Mouse (Mus musculus) forebrain, postnatal 0 days (tissue): ENCODE measurements around the gene Rab3gap2. TPM values are rescaled to one million over a fixed set of nuclear protein-coding genes. Genes with fewer than 3 reads are reported as not detected.

Experiments used
- ATAC-seq: fragments of 200-750 bp; cut with Nextera tagmentation; 2 replicates; pipeline ENCODE4 v1.8.0; 2017; ENCODE audit warnings: mild to moderate bottlenecking, moderate library complexity
- DNase-seq: peaks from one replicate; pipeline ENCODE4 v3.0.0-alpha.2; 2015
- H3K27ac ChIP-seq: fragments of 300-500 bp; sonication (generic); 2 replicates; pipeline ENCODE4 v1.5.1; 2014; ENCODE audit warnings: low read depth, mild to moderate bottlenecking, antibody characterized with exemption, low read length, moderate library complexity, mixed read lengths
- H3K27me3 ChIP-seq: fragments of 300-500 bp; sonication (generic); 2 replicates; pipeline ENCODE4 v1.6.1; 2014; ENCODE audit warnings: mild to moderate bottlenecking, low read length, mixed read lengths; ENCODE audit not compliant: insufficient read depth
- H3K36me3 ChIP-seq: fragments of 300-500 bp; sonication (generic); 2 replicates; pipeline ENCODE4 v1.6.1; 2014; ENCODE audit warnings: mild to moderate bottlenecking, moderate library complexity; ENCODE audit not compliant: insufficient read depth
- H3K4me1 ChIP-seq: fragments of 300-500 bp; sonication (generic); 2 replicates; pipeline ENCODE4 v1.6.1; 2014; ENCODE audit warnings: antibody characterized with exemption; ENCODE audit not compliant: insufficient read depth
- H3K4me2 ChIP-seq: fragments of 300-500 bp; sonication (generic); 2 replicates; pipeline ENCODE4 v1.6.1; 2014; ENCODE audit warnings: low read depth, mild to moderate bottlenecking, moderate library complexity
- H3K4me3 ChIP-seq: fragments of 300-500 bp; sonication (generic); 2 replicates; pipeline ENCODE4 v1.5.1; 2014; ENCODE audit warnings: low read depth, low read length, mixed read lengths
- H3K9ac ChIP-seq: fragments of 300-500 bp; sonication (generic); 2 replicates; pipeline ENCODE4 v1.6.1; 2014; ENCODE audit warnings: mild to moderate bottlenecking
- H3K9me3 ChIP-seq: fragments of 300-500 bp; sonication (generic); 2 replicates; pipeline ENCODE4 v1.6.1; 2016; ENCODE audit warnings: low read length
- CTCF ChIP-seq: sonication (generic); IDR thresholded peaks from 2 replicates; pipeline ENCODE4 v1.5.1; 2016; ENCODE audit warnings: antibody characterized with exemption, control low read depth, low read depth
- WGBS: fragments of 180-500 bp; shearing (Covaris S2); extraction: QIAGEN DNeasy Blood & Tissue Kit; methylation state at CpG from one replicate; pipeline ENCODE4 v1.1.7; 2014; 5-methylcytosine and 5-hydroxymethylcytosine counted together
- polyA plus RNA-seq: library from polyadenylated mRNA; unstranded; fragments of >200 nt; fragmentation: Nextera tagmentation; extraction: Ambion mirVana; gene quantifications from 2 replicates; pipeline ENCODE4 v1.2.1, GENCODE M21; 2015
- total RNA-seq: library from RNA; depleted of rRNA; stranded (reverse); fragments of >200 nt; gene quantifications from 2 replicates; pipeline ENCODE4 v1.2.3, GENCODE M21; 2014

The Rab3gap2 gene
- total and polyA plus RNA-seq, 2 experiments from 2014 or later: 19.5 to 37.3 TPM

GRCm38 (mm10) chr1:185248728-185249127 is 44.8 kb downstream of the Rab3gap2 start:
- Histone ChIP-seq H3K9ac (no peak overlapping the region), H3K36me3 (peaks cover 65% of the 10 kb centered on the region), H3K27ac (no peak overlapping the region), H3K4me2 (no peak overlapping the region), H3K27me3 (no peaks in the 10 kb centered on the region), H3K4me3 (no peak overlapping the region), H3K4me1 (no peaks in the 10 kb centered on the region), H3K9me3 (no peaks in the 10 kb centered on the region)
- 92% methylated on average over 8 of the region's 8 CpGs for WGBS
- ATAC-seq: no peak
- DNase-seq: no peak
- no peak for TF ChIP-seq CTCF

GRCm38 (mm10) chr1:185252351-185252750 is 48.4 kb downstream of the Rab3gap2 start:
- Histone ChIP-seq H3K4me1 (no peaks in the 10 kb centered on the region), H3K9me3 (no peaks in the 10 kb centered on the region), H3K27ac (no peak overlapping the region), H3K9ac (no peak overlapping the region), H3K36me3 (peaks cover 72% of the 10 kb centered on the region), H3K4me2 (no peak overlapping the region), H3K4me3 (no peak overlapping the region), H3K27me3 (no peaks in the 10 kb centered on the region)
- no peak for ATAC-seq
- TF ChIP-seq CTCF: no peak
- DNase-seq: no peak
- WGBS: 80% methylated on average over 3 of the region's 3 CpGs

GRCm38 (mm10) chr1:185253140-185253892 is 49.4 kb downstream of the Rab3gap2 start:
- Histone ChIP-seq H3K4me3 (no peak overlapping the region), H3K9ac (no peak overlapping the region), H3K9me3 (no peaks in the 10 kb centered on the region), H3K27me3 (no peaks in the 10 kb centered on the region), H3K27ac (peak overlapping the region; percentile 45; the same call in 1 of the 2 replicates), H3K36me3 (peaks cover 65% of the 10 kb centered on the region), H3K4me2 (no peak overlapping the region), H3K4me1 (no peaks in the 10 kb centered on the region)
- 28% methylated on average over 12 of the region's 12 CpGs for WGBS
- ATAC-seq (peak; percentile 78), DNase-seq (peak; percentile 75)
- no peak for TF ChIP-seq CTCF

DNA sequence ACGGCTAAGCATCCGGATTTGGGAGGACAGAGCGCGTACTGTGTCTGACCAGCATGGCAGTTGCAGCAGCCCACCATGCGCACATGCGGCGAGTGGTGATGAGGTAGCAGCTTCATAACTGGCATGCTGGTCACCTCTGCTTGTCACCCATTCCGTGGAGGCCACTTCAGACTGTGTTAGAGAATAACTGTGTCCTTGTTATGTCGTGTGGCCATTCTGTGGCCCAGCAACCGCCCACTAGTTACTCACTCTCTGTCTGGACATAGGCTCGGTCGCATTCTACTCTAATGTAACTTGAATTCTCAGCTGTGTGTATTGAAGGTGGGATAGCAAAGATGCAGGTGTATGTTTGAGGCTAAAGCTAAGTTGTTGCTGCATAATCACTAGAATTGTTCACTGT is 51.4 kb downstream of the Rab3gap2 start:
- ATAC-seq (no peak), DNase-seq (no peak)
- Histone ChIP-seq H3K36me3 (peaks cover 66% of the 10 kb centered on the region), H3K4me1 (no peaks in the 10 kb centered on the region), H3K27me3 (no peaks in the 10 kb centered on the region), H3K9ac (no peak overlapping the region), H3K4me3 (no peak overlapping the region), H3K9me3 (no peaks in the 10 kb centered on the region), H3K27ac (no peak overlapping the region), H3K4me2 (no peak overlapping the region)
- TF ChIP-seq CTCF: no peak
- 94% methylated on average over 12 of the region's 12 CpGs for WGBS

DNA sequence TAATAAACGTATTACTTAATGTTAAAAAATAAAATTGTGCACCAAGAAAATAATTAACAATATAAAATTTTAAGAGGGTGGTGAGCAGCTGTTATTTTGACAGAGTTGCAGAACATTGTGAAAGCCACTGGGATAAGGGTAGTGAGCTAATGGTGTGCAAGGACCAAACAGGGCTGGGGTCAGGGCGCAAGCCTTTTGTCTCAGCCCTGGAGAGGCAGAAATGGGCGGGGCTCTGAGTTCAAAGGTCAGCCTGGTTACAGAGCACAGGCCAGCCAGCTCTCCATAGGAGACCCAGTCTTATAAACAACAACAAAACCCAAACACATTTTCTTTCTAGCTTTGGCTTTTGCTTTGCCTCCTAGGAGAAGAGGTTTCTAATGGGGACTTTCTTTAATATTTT is 52.8 kb downstream of the Rab3gap2 start:
- TF ChIP-seq CTCF: no peak
- Histone ChIP-seq H3K27me3 (no peaks in the 10 kb centered on the region), H3K27ac (no peak overlapping the region), H3K9me3 (no peaks in the 10 kb centered on the region), H3K4me3 (no peak overlapping the region), H3K9ac (no peak overlapping the region), H3K4me1 (no peaks in the 10 kb centered on the region), H3K4me2 (no peak overlapping the region), H3K36me3 (peaks cover 66% of the 10 kb centered on the region)
- DNase-seq: no peak
- WGBS: 37% methylated on average over 3 of the region's 3 CpGs
- ATAC-seq: no peak

- H3K9me3 ChIP-seq: no peaks in the 10 kb centered on the region
- TF ChIP-seq CTCF: peak; percentile 78
- peak; percentile 45; the same call in 1 of the 2 replicates for ATAC-seq
These were observed 58.6 kb downstream of the Rab3gap2 start for GRCm38 (mm10) chr1:185262565-185262964.

GRCm38 (mm10) chr1:185268675-185269074 is 64.8 kb downstream of the Rab3gap2 start:
- DNase-seq: no peak
- no peak overlapping the region for H3K9ac ChIP-seq
- peaks cover 78% of the 10 kb centered on the region for H3K36me3 ChIP-seq
- WGBS: 90% methylated on average over 4 of the region's 4 CpGs
- TF ChIP-seq CTCF: no peak
- no peak overlapping the region for H3K27ac ChIP-seq
- no peaks in the 10 kb centered on the region for H3K4me1 ChIP-seq
- no peaks in the 10 kb centered on the region for H3K9me3 ChIP-seq
- no peaks in the 10 kb centered on the region for H3K27me3 ChIP-seq
- no peak overlapping the region for H3K4me3 ChIP-seq
- ATAC-seq: no peak
- H3K4me2 ChIP-seq: no peak overlapping the region

More at GRCm38 (mm10) chr1:185262565-185262964, 58.6 kb downstream of the Rab3gap2 start:
- Histone ChIP-seq H3K4me2 (no peak overlapping the region), H3K4me1 (no peaks in the 10 kb centered on the region), H3K4me3 (no peak overlapping the region), H3K9ac (no peak overlapping the region), H3K27me3 (no peaks in the 10 kb centered on the region), H3K36me3 (peaks cover 85% of the 10 kb centered on the region), H3K27ac (no peak overlapping the region)
- 65% methylated on average over 14 of the region's 14 CpGs for WGBS
- peak; percentile 32 for DNase-seq
